Mouse (Mus musculus) heart, embryonic 16.5 days (tissue): ENCODE results near the gene Ap4b1. TPM values are rescaled to one million over a fixed set of nuclear protein-coding genes. Genes with fewer than 3 reads are reported as not detected.

Experiments used
- polyA plus RNA-seq: library from polyadenylated mRNA; unstranded; fragments of >200 nt; fragmentation: Nextera tagmentation; extraction: Ambion mirVana; gene quantifications from 2 replicates; pipeline ENCODE4 v1.2.1, GENCODE M21; 2015

The Ap4b1 gene
- polyA plus RNA-seq, 1 experiment from 2014 or later: 17.2 TPM

Other genes with a start within 250 kb of the Ap4b1 start
- gene Syt6, start 234.3 kb upstream of the Ap4b1 start, polyA plus RNA-seq: 0.07 and 0.09 TPM in 2 replicates
- 0.09 and 0.77 TPM in 2 replicates for gene Atg4a-ps, start 163.5 kb upstream of the Ap4b1 start, polyA plus RNA-seq
- gene Olfml3, start 71.5 kb upstream of the Ap4b1 start, polyA plus RNA-seq: 18.4 and 22.1 TPM in 2 replicates
- gene Gm10964, start 70.2 kb upstream of the Ap4b1 start, polyA plus RNA-seq: not detected in 2 replicates
- 10.8 and 11.6 TPM in 2 replicates for gene Hipk1, start 18.0 kb upstream of the Ap4b1 start, polyA plus RNA-seq
- gene Dclre1b, start 76 bp upstream of the Ap4b1 start, polyA plus RNA-seq: 17.1 and 18.7 TPM in 2 replicates
- gene Gm43064, start 53 bp downstream of the Ap4b1 start, polyA plus RNA-seq: 0.30 and 0.32 TPM in 2 replicates
- 0.43 TPM in 1 of 2 replicates, not detected in the other for gene Bcl2l15, start 23.1 kb downstream of the Ap4b1 start, polyA plus RNA-seq
- 3.3 and 6.7 TPM in 2 replicates for gene Ptpn22, start 50.3 kb downstream of the Ap4b1 start, polyA plus RNA-seq
- 5.6 and 5.8 TPM in 2 replicates for gene Rsbn1, start 104.6 kb downstream of the Ap4b1 start, polyA plus RNA-seq
- 14.7 and 15.3 TPM in 2 replicates for gene Phtf1, start 158.6 kb downstream of the Ap4b1 start, polyA plus RNA-seq